Comparison of ENCODE assay signal across 9 mouse cellular contexts in genomic region chr17:4866026-4866896, GRCm38 (mm10).
DNase-seq lines count a peak whose midpoint lies in the region; ATAC-seq and TF ChIP-seq lines count a peak whose summit lies in the region.
"Had no signal": no experiment of that assay in that cellular context is flagged by ENCODE, and none has a peak within 500 bp of the region (broad histone marks: within the 10 kb centered on the region; RNA-seq: fewer than 3 reads in every experiment).

No protein-coding gene starts in this region.

- no peak for TF ChIP-seq POLR2A in heart, adult 2 months (IDR thresholded peaks at IDR 0.05; ENCODE audit: insufficient read depth, low read depth, low read length)

- DNase-seq in heart, adult 2 months = peak; percentile 8 to 21
- DNase-seq in heart, postnatal 25 days (ENCODE audit: low spot score) = no peak
- peak; percentile 16 for DNase-seq in retina, postnatal 1 day
- DNase-seq in retina, embryonic 14.5 days (ENCODE audit: low spot score) = no peak
- peak; percentile 41 for DNase-seq in testis, postnatal 10 days (ENCODE audit: low spot score)
- no peak for DNase-seq in layer of hippocampus, postnatal 25 days (ENCODE audit: extremely low spot score in 1 of 2, low spot score in 1 of 2)
- no peak for DNase-seq in liver
- DNase-seq: liver, embryonic 13.5 days had no signal

- H3K4me3 ChIP-seq in heart, adult 2 months = no peak overlapping the region
- no peak overlapping the region for H3K4me3 ChIP-seq in limb, embryonic 12.5 days (replicated peaks)
- H3K4me3 ChIP-seq: liver, embryonic 13.5 days had no signal

- no peak for TF ChIP-seq EP300 in heart, adult 2 months (IDR thresholded peaks at IDR 0.05; ENCODE audit: insufficient read depth, low read depth, low read length)

- no peak overlapping the region for H3K27ac ChIP-seq in heart, adult 2 months
- H3K27ac ChIP-seq in limb, embryonic 12.5 days = peak overlapping the region; percentile 53
- H3K27ac ChIP-seq: liver, embryonic 13.5 days had no signal

- H3K27me3 ChIP-seq in heart, adult 2 months (ENCODE audit: control insufficient read depth, insufficient read depth, low read length) = no peaks in the 10 kb centered on the region
- H3K27me3 ChIP-seq in limb, embryonic 12.5 days = no peaks in the 10 kb centered on the region
- H3K27me3 ChIP-seq: liver, embryonic 13.5 days had no signal

- no peak for TF ChIP-seq CTCF in heart, adult 2 months (IDR thresholded peaks at IDR 0.05)

- WGBS in heart, adult 2 months = 50% methylated on average over 17 of the region's 17 CpGs
- WGBS in limb, embryonic 12.5 days = 54% methylated on average over 16 of the region's 17 CpGs

- intact Hi-C loops in heart, adult 2 months (cut with DNase I) = no loop called here
- intact Hi-C loops in heart, postnatal 25 days (cut with DNase I) = no loop called here

- no peaks in the 10 kb centered on the region for H3K79me2 ChIP-seq in heart, adult 2 months (replicated peaks; ENCODE audit: control insufficient read depth, insufficient read depth, low read length)

- 0 out of 2 replicates have a peak overlapping the region, but pooled peaks have one; percentile 6 for H3K9ac ChIP-seq in heart, adult 2 months (ENCODE audit: low read depth, low read length)
- no peak overlapping the region for H3K9ac ChIP-seq in limb, embryonic 12.5 days (replicated peaks)
- H3K9ac ChIP-seq: liver, embryonic 13.5 days had no signal

- no peaks in the 10 kb centered on the region for H3K9me3 ChIP-seq in limb, embryonic 12.5 days
- H3K9me3 ChIP-seq: liver, embryonic 13.5 days had no signal

- H3K36me3 ChIP-seq in heart, adult 2 months (ENCODE audit: control insufficient read depth, insufficient read depth, low read length) = no peaks in the 10 kb centered on the region
- no peaks in the 10 kb centered on the region for H3K36me3 ChIP-seq in limb, embryonic 12.5 days
- H3K36me3 ChIP-seq: liver, embryonic 13.5 days had no signal

- peak; percentile 47; the same call in 1 of the 2 replicates for ATAC-seq in limb, embryonic 12.5 days (ENCODE audit: insufficient number of reproducible peaks, insufficient read depth, low FRiP score, low TSS enrichment, low read depth)

- H3K4me2 ChIP-seq in limb, embryonic 12.5 days = peak overlapping the region; percentile 1; the same call in 1 of the 2 replicates
- H3K4me2 ChIP-seq: liver, embryonic 13.5 days had no signal

- peaks cover 5% of the 10 kb centered on the region for H3K4me1 ChIP-seq in heart, adult 2 months (ENCODE audit: control insufficient read depth, insufficient read depth, low read length)
- peaks cover 14% of the 10 kb centered on the region for H3K4me1 ChIP-seq in limb, embryonic 12.5 days (replicated peaks)
- H3K4me1 ChIP-seq: liver, embryonic 13.5 days had no signal

Comparison
In these comparisons a context has a peak if more than half of its experiments do, and no peak if none do; other contexts are left out.
1. DNase-seq: peak in heart, adult 2 months (2 of 2), retina, postnatal 1 day (single experiment) and testis, postnatal 10 days (single experiment); none in heart, postnatal 25 days (single experiment), retina, embryonic 14.5 days (single experiment), layer of hippocampus, postnatal 25 days (0 of 2) and liver (single experiment).